Mouse (Mus musculus): ENCODE data around the gene Glmp. TPM values are rescaled to one million over a fixed set of nuclear protein-coding genes. Genes with fewer than 3 reads are reported as not detected.
"Not testable (repeated sequence)": the region's sequence is repeated elsewhere in the genome, so short reads cannot be mapped to it uniquely, and the experiment has no call there.

Gene Glmp
- polyA plus RNA-seq (2016; fragmentation: Nextera tagmentation; extraction: Ambion mirVana): 114 and 124 TPM in 2 replicates

- peak; percentile 60 for DNase-seq (ENCODE audit: extremely low spot score, low spot score)
- H3K36me3 ChIP-seq (replicated peaks): peaks cover 81% of the 10 kb centered on the region
- no peaks in the 10 kb centered on the region for H3K27me3 ChIP-seq (ENCODE audit: poor library complexity, severe bottlenecking)
- no peaks in the 10 kb centered on the region for H3K9me3 ChIP-seq
- peak within 1 kb of the TSS; percentile 82 for H3K27ac ChIP-seq
- H3K4me1 ChIP-seq: peaks cover 20% of the 10 kb centered on the region
- WGBS: 1% methylated on average over 10 of the region's 10 CpGs
- H3K4me3 ChIP-seq: peak within 1 kb of the TSS; percentile 71
Measured at GRCm38 (mm10) chr3:88324951-88325405, at the start of gene Glmp. Glmp (plus strand) TSS chr3:88325023.

GRCm38 (mm10) chr3:88276121-88276520 is 48.7 kb upstream of the Glmp start:
- H3K36me3 ChIP-seq (replicated peaks): no peaks in the 10 kb centered on the region
- peaks cover 2% of the 10 kb centered on the region; the same call in 1 of the 2 replicates for H3K4me1 ChIP-seq
- WGBS: 94% methylated on average over 2 of the region's 2 CpGs
- H3K4me3 ChIP-seq: no peak overlapping the region
- no peaks in the 10 kb centered on the region for H3K27me3 ChIP-seq (ENCODE audit: poor library complexity, severe bottlenecking)
- H3K9me3 ChIP-seq: no peaks in the 10 kb centered on the region
- DNase-seq (ENCODE audit: extremely low spot score, low spot score): no peak
- no peak overlapping the region for H3K27ac ChIP-seq

GRCm38 (mm10) chr3:88276529-88277143 is 48.2 kb upstream of the Glmp start:
- no peaks in the 10 kb centered on the region for H3K36me3 ChIP-seq (replicated peaks)
- no peak overlapping the region for H3K27ac ChIP-seq
- DNase-seq (ENCODE audit: extremely low spot score, low spot score): no peak
- WGBS: 61% methylated on average over 7 of the region's 7 CpGs
- H3K27me3 ChIP-seq (ENCODE audit: poor library complexity, severe bottlenecking): no peaks in the 10 kb centered on the region
- no peaks in the 10 kb centered on the region for H3K9me3 ChIP-seq
- H3K4me3 ChIP-seq: no peak overlapping the region
- peaks cover 3% of the 10 kb centered on the region; the same call in 1 of the 2 replicates for H3K4me1 ChIP-seq

GRCm38 (mm10) chr3:88280035-88280434 is 44.8 kb upstream of the Glmp start:
- WGBS: 95% methylated on average over 2 of the region's 2 CpGs
- Histone ChIP-seq H3K4me3 (no peak overlapping the region), H3K27ac (no peak overlapping the region), H3K4me1 (peaks cover 3% of the 10 kb centered on the region; the same call in 1 of the 2 replicates), H3K27me3 (ENCODE audit: poor library complexity, severe bottlenecking) (no peaks in the 10 kb centered on the region), H3K36me3 (replicated peaks) (0 out of 2 replicates have a peak, but pooled peaks cover under 1% of the 10 kb centered on the region), H3K9me3 (no peaks in the 10 kb centered on the region)
- DNase-seq (ENCODE audit: extremely low spot score, low spot score): no peak

- H3K9me3 ChIP-seq; H3K36me3 ChIP-seq (replicated peaks); H3K4me3 ChIP-seq; H3K27ac ChIP-seq; H3K4me1 ChIP-seq; DNase-seq (ENCODE audit: extremely low spot score, low spot score); H3K27me3 ChIP-seq (ENCODE audit: poor library complexity, severe bottlenecking): not testable (repeated sequence)
- WGBS: 59% methylated on average over 11 of the region's 11 CpGs
Measured at GRCm38 (mm10) chr3:88281141-88281916, 43.5 kb upstream of the Glmp start.

GRCm38 (mm10) chr3:88284815-88285564 is 39.8 kb upstream of the Glmp start:
- WGBS: 96% methylated on average over 14 of the region's 14 CpGs
- H3K27me3 ChIP-seq (ENCODE audit: poor library complexity, severe bottlenecking); H3K4me3 ChIP-seq; H3K27ac ChIP-seq; H3K4me1 ChIP-seq; H3K9me3 ChIP-seq; DNase-seq (ENCODE audit: extremely low spot score, low spot score); H3K36me3 ChIP-seq (replicated peaks): not testable (repeated sequence)

GRCm38 (mm10) chr3:88285565-88285895 is 39.3 kb upstream of the Glmp start:
- WGBS: 100% methylated on average over 2 of the region's 2 CpGs
- H3K27ac ChIP-seq; DNase-seq (ENCODE audit: extremely low spot score, low spot score); H3K27me3 ChIP-seq (ENCODE audit: poor library complexity, severe bottlenecking); H3K9me3 ChIP-seq; H3K4me1 ChIP-seq; H3K36me3 ChIP-seq (replicated peaks); H3K4me3 ChIP-seq: not testable (repeated sequence)

GRCm38 (mm10) chr3:88287110-88287509 is 37.7 kb upstream of the Glmp start, which contains the start of gene Gm38392:
Gm38392 (minus strand) TSS chr3:88287210.
- Histone ChIP-seq H3K4me1 (peaks cover 4% of the 10 kb centered on the region; the same call in 1 of the 2 replicates), H3K4me3 (no peak within 1 kb of the TSS)
- WGBS: 95% methylated on average over 4 of the region's 4 CpGs

GRCm38 (mm10) chr3:88288133-88288713 is 36.6 kb upstream of the Glmp start:
- H3K27ac ChIP-seq; H3K4me3 ChIP-seq; DNase-seq (ENCODE audit: extremely low spot score, low spot score); H3K9me3 ChIP-seq; H3K36me3 ChIP-seq (replicated peaks); H3K4me1 ChIP-seq; H3K27me3 ChIP-seq (ENCODE audit: poor library complexity, severe bottlenecking): not testable (repeated sequence)
- 85% methylated on average over 9 of the region's 10 CpGs for WGBS

More at GRCm38 (mm10) chr3:88287110-88287509, 37.7 kb upstream of the Glmp start, which contains the start of gene Gm38392:
- H3K9me3 ChIP-seq: no peaks in the 10 kb centered on the region
- no peaks in the 10 kb centered on the region for H3K27me3 ChIP-seq (ENCODE audit: poor library complexity, severe bottlenecking)
- no peak within 1 kb of the TSS for H3K27ac ChIP-seq
- H3K36me3 ChIP-seq (replicated peaks): 0 out of 2 replicates have a peak, but pooled peaks cover 7% of the 10 kb centered on the region
- DNase-seq (ENCODE audit: extremely low spot score, low spot score): no peak

GRCm38 (mm10) chr3:88291970-88292369 is 32.9 kb upstream of the Glmp start:
- no peaks in the 10 kb centered on the region for H3K9me3 ChIP-seq
- H3K36me3 ChIP-seq (replicated peaks): no peaks in the 10 kb centered on the region
- no peak overlapping the region for H3K27ac ChIP-seq
- 65% methylated on average over 4 of the region's 4 CpGs for WGBS
- peaks cover 13% of the 10 kb centered on the region for H3K4me1 ChIP-seq
- no peaks in the 10 kb centered on the region for H3K27me3 ChIP-seq (ENCODE audit: poor library complexity, severe bottlenecking)
- no peak overlapping the region for H3K4me3 ChIP-seq
- no peak for DNase-seq (ENCODE audit: extremely low spot score, low spot score)

- Histone ChIP-seq H3K36me3 (replicated peaks) (peaks cover 21% of the 10 kb centered on the region), H3K27ac (peak overlapping the region; percentile 96), H3K4me1 (peaks cover 28% of the 10 kb centered on the region), H3K4me3 (peak overlapping the region; percentile 84)
- H3K27me3 ChIP-seq (ENCODE audit: poor library complexity, severe bottlenecking); DNase-seq (ENCODE audit: extremely low spot score, low spot score); H3K9me3 ChIP-seq: not testable (repeated sequence)
- 78% methylated on average over 1 of the region's 1 CpGs for WGBS
Measured at GRCm38 (mm10) chr3:88295272-88295671, 29.6 kb upstream of the Glmp start.

GRCm38 (mm10) chr3:88296110-88296560 is 28.7 kb upstream of the Glmp start:
- peaks cover 28% of the 10 kb centered on the region for H3K4me1 ChIP-seq
- peak overlapping the region; percentile 96 for H3K27ac ChIP-seq
- DNase-seq (ENCODE audit: extremely low spot score, low spot score): no peak
- H3K36me3 ChIP-seq (replicated peaks): peaks cover 30% of the 10 kb centered on the region
- peak overlapping the region; percentile 84 for H3K4me3 ChIP-seq
- no peaks in the 10 kb centered on the region for H3K9me3 ChIP-seq
- no peaks in the 10 kb centered on the region for H3K27me3 ChIP-seq (ENCODE audit: poor library complexity, severe bottlenecking)
- WGBS: 1% methylated on average over 12 of the region's 12 CpGs
